Mouse (Mus musculus) cerebellum, adult (tissue): ENCODE results near the gene Tmem80.
A peak's percentile ranks its signal among the peaks of the same experiment; 100 is the strongest.

Experiments
- ATAC-seq: cut with Nextera tagmentation; 2 replicates; pipeline ENCODE4 v1.9.2; 2017; ENCODE audit warnings: mild to moderate bottlenecking, moderate library complexity, mixed read lengths; ENCODE audit not compliant: insufficient number of reproducible peaks, low FRiP score, low TSS enrichment

The Tmem80 gene

GRCm38 (mm10) chr7:141319446-141319845 is 8.1 kb upstream of the Tmem80 start:
- ATAC-seq, result no peak

GRCm38 (mm10) chr7:141324686-141325085 is 2.9 kb upstream of the Tmem80 start:
- ATAC-seq, result no peak

- no peak; the same call in 1 of the 2 replicates for ATAC-seq
These were observed 743 bp upstream of the Tmem80 start for GRCm38 (mm10) chr7:141326546-141327446.

DNA sequence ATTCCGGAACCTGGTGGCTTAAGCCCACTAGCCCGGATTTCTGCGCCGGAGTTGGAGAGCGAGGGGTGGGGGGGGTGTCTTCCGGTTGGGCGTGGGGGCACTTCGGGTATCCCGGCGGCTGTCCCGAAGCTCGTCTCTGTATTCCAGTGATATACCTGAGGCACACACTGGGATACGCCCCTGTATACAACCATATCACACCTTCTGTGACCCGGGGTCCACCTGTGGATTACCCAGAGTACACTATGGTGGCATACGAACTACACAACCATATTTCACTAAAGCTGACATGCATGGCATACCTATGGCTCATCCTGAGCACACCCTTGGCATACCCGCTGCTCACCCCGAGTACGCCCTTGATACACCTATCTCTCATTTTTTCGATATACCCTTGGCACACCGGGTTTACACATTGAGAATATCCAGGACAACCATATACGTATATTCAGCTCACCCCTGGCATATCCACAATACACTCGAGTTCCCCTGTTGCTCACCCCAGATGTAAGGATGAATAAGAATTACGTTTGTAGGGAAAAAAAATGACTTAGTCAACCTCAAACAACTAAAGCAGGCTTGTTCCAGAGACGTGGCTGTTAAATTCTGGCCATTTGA is 943 bp downstream of the Tmem80 start:
- peak; percentile 5; the same call in 1 of the 2 replicates for ATAC-seq

- no peak for ATAC-seq
These were observed 3.2 kb downstream of the Tmem80 start for GRCm38 (mm10) chr7:141330706-141331105.

DNA sequence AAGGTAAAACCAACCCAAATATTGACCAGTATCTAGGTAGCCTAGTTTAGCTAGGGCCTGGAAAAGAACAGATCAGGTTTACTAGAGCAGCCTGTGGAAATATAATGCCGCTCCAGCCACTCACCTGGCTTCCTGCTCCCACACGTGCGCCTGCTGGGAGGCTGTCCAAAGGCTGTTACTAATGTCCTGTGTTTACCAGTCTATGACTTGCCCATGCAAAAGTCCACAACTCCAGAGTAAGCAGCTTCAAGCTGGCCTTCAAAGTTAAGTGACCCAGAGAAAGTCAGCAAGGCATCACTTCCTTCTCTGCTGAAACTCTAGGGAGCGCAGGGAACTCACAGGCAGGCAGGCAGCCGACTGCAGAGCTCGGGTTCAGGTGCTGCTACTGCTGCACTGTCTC is 4.5 kb downstream of the Tmem80 start:
- ATAC-seq, result no peak

- 0 out of 2 replicates have a peak, but pooled peaks have one; percentile 22 for ATAC-seq
These were observed 7.6 kb downstream of the Tmem80 start for GRCm38 (mm10) chr7:141335044-141335579.

DNA sequence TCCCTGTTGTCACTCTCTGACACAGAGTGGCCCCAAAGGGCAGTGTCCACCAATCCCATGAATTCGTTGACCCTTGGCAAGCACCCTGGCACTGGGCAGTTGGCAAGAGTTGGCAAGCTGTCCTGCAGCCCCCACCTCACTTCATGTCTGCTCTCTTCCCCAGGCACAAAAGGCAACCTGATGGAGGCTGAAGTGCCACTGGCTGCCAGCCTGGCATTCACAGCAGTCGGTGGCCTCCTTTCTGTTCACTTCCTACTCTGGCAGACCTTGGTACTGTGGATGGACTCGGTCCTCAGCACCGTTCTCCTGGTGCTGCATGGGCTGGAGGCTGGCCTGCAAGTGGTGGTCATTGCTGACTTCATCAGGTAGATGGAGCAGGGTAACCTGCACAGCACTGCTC is 8.1 kb downstream of the Tmem80 start:
- ATAC-seq, result peak; percentile 36; the same call in 1 of the 2 replicates

GRCm38 (mm10) chr7:141336296-141336695 is 8.8 kb downstream of the Tmem80 start:
- no peak for ATAC-seq

DNA sequence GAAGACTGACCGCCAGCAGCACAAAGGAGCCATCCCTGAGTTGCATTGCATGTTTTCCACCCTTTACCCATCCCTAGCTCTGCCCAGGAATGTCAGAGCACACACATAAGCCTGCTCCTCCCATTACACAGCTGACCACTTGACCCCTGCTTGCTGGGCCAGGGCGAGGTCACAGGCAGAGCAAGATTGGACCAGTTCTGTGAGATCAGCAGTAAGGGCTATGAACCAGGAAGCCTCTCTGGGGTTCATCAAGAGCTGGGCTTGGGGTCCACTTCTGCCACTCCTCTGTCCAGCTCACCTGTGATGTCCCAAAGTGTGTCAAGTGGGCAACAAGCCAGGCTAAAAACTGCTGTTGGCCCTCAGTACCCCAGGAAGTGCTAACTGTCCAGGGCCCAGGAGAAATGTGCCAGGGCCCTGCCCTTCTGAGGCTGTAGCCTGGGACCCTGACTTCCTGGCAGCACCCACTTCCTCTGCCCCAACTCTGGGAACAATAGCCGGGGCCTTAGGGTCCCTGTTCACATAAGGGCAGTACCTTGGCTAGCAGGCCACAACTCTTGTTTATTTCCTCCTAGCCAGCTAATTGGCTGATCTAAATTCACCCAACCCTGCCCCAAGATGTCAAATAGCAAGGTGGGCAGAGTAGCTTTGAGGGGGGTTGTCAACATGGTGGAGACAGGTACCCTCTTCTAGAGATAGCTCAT is 10.3 kb downstream of the Tmem80 start:
- no peak for ATAC-seq

DNA sequence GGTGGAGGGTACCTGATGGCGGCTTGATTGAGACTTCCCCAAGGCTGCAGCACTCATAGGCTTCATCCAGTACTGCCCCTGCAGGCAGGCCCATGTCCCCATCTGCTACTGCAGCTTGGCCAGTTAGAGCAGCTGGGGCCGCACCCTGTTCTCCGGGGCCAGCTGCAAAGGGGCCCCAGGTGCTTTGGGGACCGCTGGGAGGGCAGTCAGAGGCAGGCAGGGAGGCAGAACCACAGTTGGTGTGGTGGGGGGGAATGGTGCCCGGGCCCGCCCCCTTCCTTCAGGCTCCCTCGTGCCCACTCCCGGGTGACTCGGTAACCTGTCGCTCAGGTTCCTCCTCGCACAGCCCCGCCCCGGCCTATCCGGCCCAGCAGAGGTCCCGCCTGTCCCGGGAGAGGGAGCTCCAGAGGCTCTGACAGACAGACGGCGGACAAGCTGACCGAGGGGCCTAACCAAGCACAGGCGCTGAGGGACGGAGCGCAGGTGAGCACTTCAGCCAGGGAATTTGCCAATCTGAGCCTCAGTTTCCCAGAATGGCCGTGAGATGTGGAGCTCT is 11.1 kb downstream of the Tmem80 start, which contains the start of gene Eps8l2:
TSS of gene Eps8l2 (plus strand) at position 305 of the 556 bp plus-strand sequence.
- no peak for ATAC-seq

DNA sequence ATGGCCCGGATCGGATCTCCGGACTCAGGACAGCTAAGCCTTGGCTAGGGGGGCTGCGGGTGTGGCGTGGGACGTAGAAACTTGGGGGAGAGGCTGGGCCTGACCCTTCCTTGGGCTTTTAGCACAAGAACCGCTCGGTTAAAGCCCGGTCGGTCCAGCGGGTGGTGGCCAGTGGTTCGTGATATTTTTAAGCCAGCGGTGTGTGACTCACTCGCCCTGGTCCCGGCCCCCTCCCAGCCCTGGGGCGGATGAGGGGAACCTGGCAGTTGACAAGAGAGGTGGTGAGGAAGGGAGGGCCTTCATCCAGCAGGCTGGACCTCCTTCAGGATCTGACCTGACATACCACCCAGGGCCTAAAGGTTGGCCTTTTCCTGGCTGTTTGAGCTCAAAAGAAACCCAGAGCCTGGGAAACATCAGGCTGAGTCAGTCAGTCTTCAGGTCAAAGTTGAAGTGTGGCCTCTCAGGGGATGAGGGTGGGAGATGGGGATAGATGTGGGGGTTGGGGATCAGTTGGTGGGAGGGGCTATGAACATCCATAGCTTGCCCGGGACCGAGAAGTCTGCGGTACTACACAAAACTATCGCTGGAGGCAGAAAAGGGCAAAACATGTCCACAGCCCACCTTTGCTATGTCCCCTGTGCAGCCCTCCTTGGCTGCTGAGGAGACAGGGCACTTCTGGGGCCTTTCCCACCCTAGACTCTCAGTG is 11.8 kb downstream of the Tmem80 start:
- no peak for ATAC-seq

DNA sequence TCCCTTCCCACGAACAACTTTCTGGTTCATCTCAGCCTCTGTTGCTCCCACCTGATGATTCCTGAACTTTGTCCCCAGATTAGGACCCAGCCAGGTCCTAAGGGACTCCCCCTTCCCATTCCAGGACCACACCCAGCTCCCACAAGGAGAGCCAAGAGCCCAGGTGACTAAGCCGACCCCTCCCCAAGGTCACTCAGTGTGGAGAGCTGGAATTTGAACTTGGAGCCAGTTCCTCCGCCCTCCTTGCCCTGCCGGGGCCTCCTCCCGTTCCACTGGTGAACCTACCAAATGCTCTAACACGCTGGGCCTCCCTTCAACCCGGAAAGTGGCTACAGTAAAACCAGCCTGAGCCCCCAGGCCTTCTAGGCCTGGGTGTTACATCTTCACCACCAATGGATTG is 12.5 kb downstream of the Tmem80 start:
- no peak for ATAC-seq

- ATAC-seq, result no peak
These were observed 12.9 kb downstream of the Tmem80 start for GRCm38 (mm10) chr7:141340476-141340875.

- no peak for ATAC-seq
These were observed 14.2 kb downstream of the Tmem80 start for GRCm38 (mm10) chr7:141341689-141342226.

- ATAC-seq, result no peak
These were observed 15.7 kb downstream of the Tmem80 start for GRCm38 (mm10) chr7:141343230-141343629.

- ATAC-seq, result no peak
These were observed 16.2 kb downstream of the Tmem80 start for GRCm38 (mm10) chr7:141343696-141344095.

DNA sequence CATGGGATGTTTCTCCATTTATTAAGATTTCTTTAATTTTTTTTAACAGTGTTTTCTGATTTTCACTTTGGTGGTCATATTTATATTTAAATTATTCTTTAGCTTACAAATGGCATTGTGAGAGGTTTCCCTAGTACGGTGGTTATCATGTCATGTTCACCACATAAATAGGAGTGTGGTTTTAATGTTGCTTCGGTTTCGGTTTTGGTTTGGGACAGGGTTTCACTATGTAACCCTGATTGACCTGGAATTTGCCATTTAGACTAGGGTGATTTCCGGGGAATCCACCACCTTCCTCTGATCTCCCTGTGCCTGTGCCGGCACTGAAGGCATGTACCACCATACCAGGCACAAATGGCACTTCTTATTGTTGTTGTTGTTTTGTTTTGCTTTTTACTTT is 17.2 kb downstream of the Tmem80 start:
- ATAC-seq, result no peak

GRCm38 (mm10) chr7:141351061-141351460 is 23.5 kb downstream of the Tmem80 start:
- no peak for ATAC-seq
